9 mouse cellular contexts compared by ENCODE assay signal in the genomic region with DNA sequence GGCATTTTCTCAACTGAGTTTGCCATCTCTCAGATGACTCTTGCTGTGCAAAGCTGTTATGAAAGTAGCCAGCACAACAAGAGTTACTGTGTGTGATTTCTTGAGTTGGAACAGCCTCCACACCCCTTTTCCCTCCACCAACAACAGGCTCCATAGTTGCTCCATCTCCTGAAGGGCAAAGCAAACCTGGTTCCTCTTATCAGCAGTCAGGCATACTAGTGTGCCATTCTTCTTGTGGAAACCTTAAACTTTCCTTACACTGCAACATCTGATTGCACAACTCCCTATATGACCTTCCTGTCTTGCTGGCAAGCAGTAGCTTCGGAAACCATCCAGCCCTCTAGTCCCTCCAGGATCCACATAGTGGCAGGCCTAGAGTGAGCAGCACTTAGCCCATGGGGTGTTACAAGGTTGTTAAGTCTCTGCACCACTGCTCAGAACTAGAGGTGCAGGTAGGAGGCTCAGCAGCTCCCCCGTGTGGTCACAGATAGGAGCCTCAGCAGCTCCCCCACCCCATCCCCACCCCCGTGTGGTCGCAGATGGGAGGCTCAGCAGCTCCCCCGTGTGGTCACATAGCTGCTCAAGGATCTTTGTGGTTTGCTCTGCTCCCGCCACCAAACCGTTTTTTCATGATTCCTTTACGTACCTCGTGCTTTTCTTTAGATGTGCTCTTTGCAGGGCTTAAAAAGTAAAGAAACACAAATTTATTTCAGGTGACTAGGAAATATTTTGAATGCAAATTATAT. TPM values are rescaled to one million over a fixed set of nuclear protein-coding genes. Genes with fewer than 3 reads are reported as not detected.
DNase-seq lines count a peak whose midpoint lies in the region; ATAC-seq and TF ChIP-seq lines count a peak whose summit lies in the region.
"Had no signal": no experiment of that assay in that cellular context is flagged by ENCODE, and none has a peak within 500 bp of the region (broad histone marks: within the 10 kb centered on the region; RNA-seq: fewer than 3 reads in every experiment).

No protein-coding gene starts in this region.

- no peak for TF ChIP-seq POLR2A in brain, embryonic 14.5 days (IDR thresholded peaks at IDR 0.05; ENCODE audit: borderline replicate concordance, extremely low read depth, insufficient read depth, insufficient read length, poor library complexity, severe bottlenecking)
- TF ChIP-seq POLR2A in testis, adult 2 months (IDR thresholded peaks at IDR 0.05; ENCODE audit: control insufficient read depth, low read depth, low read length) = no peak

- H3K4me3 ChIP-seq in heart, embryonic 16.5 days (ENCODE audit: low read length) = no peak overlapping the region
- no peak overlapping the region for H3K4me3 ChIP-seq in liver, embryonic 14.5 days (ENCODE audit: insufficient read depth in 1 of 2, low read depth in 2 of 2, low read length in 2 of 2)
- no peak overlapping the region for H3K4me3 ChIP-seq in neural tube, embryonic 13.5 days
- H3K4me3 ChIP-seq in testis, adult 2 months (ENCODE audit: control insufficient read depth, low read depth, low read length) = no peak overlapping the region

- DNase-seq in CD8-positive naive resting alpha-beta T cell, adult 2 months (ENCODE audit: low read depth in 2 of 2, low spot score in 2 of 2) = peak; percentile 78 to 84
- DNase-seq in brain, embryonic 14.5 days (ENCODE audit: low read depth) = peak; percentile 91
- DNase-seq in kidney, postnatal 14 days = peak; percentile 81
- peak in 1 of 3 experiments; percentile 64 for DNase-seq in liver, embryonic 14.5 days (ENCODE audit: low read depth in 3 of 3, low spot score in 3 of 3)

- TF ChIP-seq CTCF in brain, embryonic 14.5 days (IDR thresholded peaks at IDR 0.05; ENCODE audit: borderline replicate concordance, extremely low read depth, insufficient read depth, insufficient read length) = peak; percentile 83
- TF ChIP-seq CTCF in liver, embryonic 14.5 days (IDR thresholded peaks at IDR 0.05; ENCODE audit: low read depth) = peak; percentile 95
- peak; percentile 78 for TF ChIP-seq CTCF in testis, adult 2 months (IDR thresholded peaks at IDR 0.05; ENCODE audit: control insufficient read depth, insufficient read depth, insufficient replicate concordance, low read depth, low read length)

- 12% methylated on average over 9 of the region's 9 CpGs for WGBS in heart, embryonic 16.5 days
- 7% methylated on average over 9 of the region's 9 CpGs for whole genome bisulfite sequencing in liver, embryonic 14.5 days (ENCODE audit: insufficient replicate concordance)
- WGBS in neural tube, embryonic 13.5 days = 13% methylated on average over 9 of the region's 9 CpGs

- H3K4me2 ChIP-seq in heart, embryonic 16.5 days (ENCODE audit: low read depth, low read length) = no peak overlapping the region
- no peak overlapping the region for H3K4me2 ChIP-seq in liver, embryonic 14.5 days (ENCODE audit: low read depth)
- no peak overlapping the region for H3K4me2 ChIP-seq in neural tube, embryonic 13.5 days

- H3K36me3 ChIP-seq in heart, embryonic 16.5 days (ENCODE audit: control insufficient read depth, insufficient read depth) = no peaks in the 10 kb centered on the region
- H3K36me3 ChIP-seq in liver, embryonic 14.5 days (replicated peaks; ENCODE audit: control insufficient read depth, insufficient read depth, low read depth) = no peaks in the 10 kb centered on the region
- no peaks in the 10 kb centered on the region for H3K36me3 ChIP-seq in neural tube, embryonic 13.5 days
- peaks cover 2% of the 10 kb centered on the region; the same call in 1 of the 2 replicates for H3K36me3 ChIP-seq in testis, adult 2 months (ENCODE audit: control insufficient read depth, insufficient read depth, low read length)

- 0 out of 2 replicates have a peak, but pooled peaks have one; percentile 39 for ATAC-seq in erythroid progenitor cell, adult 5-6 weeks (replicated peaks; ENCODE audit: low FRiP score, poor library complexity, severe bottlenecking)
- ATAC-seq in heart, embryonic 16.5 days (replicated peaks; ENCODE audit: extremely low read depth, insufficient read depth, low FRiP score) = peak; percentile 84
- ATAC-seq in liver, embryonic 14.5 days (ENCODE audit: insufficient read depth) = peak; percentile 76
- peak; percentile 92 for ATAC-seq in neural tube, embryonic 13.5 days (ENCODE audit: low read depth)

- no peak for TF ChIP-seq EP300 in liver, embryonic 14.5 days (IDR thresholded peaks at IDR 0.05; ENCODE audit: low read depth)

- H3K27ac ChIP-seq in heart, embryonic 16.5 days (ENCODE audit: low read length) = no peak overlapping the region
- H3K27ac ChIP-seq in liver, embryonic 14.5 days = no peak overlapping the region
- H3K27ac ChIP-seq in neural tube, embryonic 13.5 days (replicated peaks) = no peak overlapping the region
- no peak overlapping the region for H3K27ac ChIP-seq in testis, adult 2 months (ENCODE audit: control insufficient read depth, insufficient read depth, low read depth, low read length)

- no peak overlapping the region for H3K9ac ChIP-seq in heart, embryonic 16.5 days (ENCODE audit: low read length)
- no peak overlapping the region for H3K9ac ChIP-seq in liver, embryonic 14.5 days (replicated peaks)
- no peak overlapping the region for H3K9ac ChIP-seq in neural tube, embryonic 13.5 days

- H3K4me1 ChIP-seq in heart, embryonic 16.5 days (ENCODE audit: control insufficient read depth, insufficient read depth, low read length) = no peaks in the 10 kb centered on the region
- H3K4me1 ChIP-seq in liver, embryonic 14.5 days (replicated peaks; ENCODE audit: control insufficient read depth in 2 of 2, insufficient read depth in 2 of 2, low read length in 1 of 2) = no peaks in the 10 kb centered on the region; a peak in 1 of 4 replicates
- no peaks in the 10 kb centered on the region for H3K4me1 ChIP-seq in neural tube, embryonic 13.5 days (replicated peaks)
- no peaks in the 10 kb centered on the region for H3K4me1 ChIP-seq in testis, adult 2 months (ENCODE audit: control insufficient read depth, insufficient read depth, low read length)

- no peaks in the 10 kb centered on the region for H3K27me3 ChIP-seq in heart, embryonic 16.5 days (ENCODE audit: control insufficient read depth, insufficient read depth, low read length)
- no peaks in the 10 kb centered on the region for H3K27me3 ChIP-seq in liver, embryonic 14.5 days (ENCODE audit: control insufficient read depth, insufficient read depth, low read length)
- H3K27me3 ChIP-seq in neural tube, embryonic 13.5 days = no peaks in the 10 kb centered on the region
- H3K27me3 ChIP-seq in testis, adult 2 months (ENCODE audit: control insufficient read depth, insufficient read depth, low read length) = no peaks in the 10 kb centered on the region

- no peaks in the 10 kb centered on the region for H3K9me3 ChIP-seq in heart, embryonic 16.5 days (replicated peaks; ENCODE audit: control insufficient read depth, low read length)
- no peaks in the 10 kb centered on the region for H3K9me3 ChIP-seq in liver, embryonic 14.5 days (ENCODE audit: control insufficient read depth, low read length)
- H3K9me3 ChIP-seq in neural tube, embryonic 13.5 days = no peaks in the 10 kb centered on the region

RNA-seq across cellular contexts. Expression of gene Gm26661, which starts 25.6 kb away (rescaled TPM):
- not detected in 2 replicates for polyA plus RNA-seq in brain, embryonic 14.5 days (2012; rRNA removed)
- total RNA-seq in erythroid progenitor cell, adult 5-6 weeks (2015; ENCODE audit: low replicate concordance) = not detected in 2 replicates
- total RNA-seq in erythroid progenitor cell, adult 5-6 weeks (2017; ENCODE audit: low replicate concordance) = not detected in 2 replicates
- polyA plus RNA-seq in heart, embryonic 16.5 days (2015; fragmentation: Nextera tagmentation; extraction: Ambion mirVana) = not detected in 2 replicates
- not detected in 2 replicates for polyA plus RNA-seq in liver, embryonic 14.5 days (2012; rRNA removed)
- not detected in 2 replicates for polyA plus RNA-seq in liver, embryonic 14.5 days (2014; fragmentation: Nextera tagmentation; extraction: Ambion mirVana)
- polyA plus RNA-seq in neural tube, embryonic 13.5 days (2015; fragmentation: Nextera tagmentation; extraction: Ambion mirVana) = not detected in 2 replicates
- polyA plus RNA-seq in testis, adult 2 months (2012; rRNA removed) = 126 TPM in 2 replicates
- polyA plus RNA-seq: gonadal fat pad, adult 2 months had no signal

RNA-seq across cellular contexts. Expression of gene Flnb, which starts 52.0 kb away (rescaled TPM):
- polyA plus RNA-seq in brain, embryonic 14.5 days (2012; rRNA removed) = 16.0 and 20.6 TPM in 2 replicates
- total RNA-seq in erythroid progenitor cell, adult 5-6 weeks (2015; ENCODE audit: low replicate concordance) = 1.4 and 1.7 TPM in 2 replicates
- total RNA-seq in erythroid progenitor cell, adult 5-6 weeks (2017; ENCODE audit: low replicate concordance) = 0.64 and 1.2 TPM in 2 replicates
- 9.2 and 14.4 TPM in 2 replicates for polyA plus RNA-seq in heart, embryonic 16.5 days (2015; fragmentation: Nextera tagmentation; extraction: Ambion mirVana)
- 3.2 and 3.7 TPM in 2 replicates for polyA plus RNA-seq in liver, embryonic 14.5 days (2012; rRNA removed)
- 3.2 and 3.6 TPM in 2 replicates for polyA plus RNA-seq in liver, embryonic 14.5 days (2014; fragmentation: Nextera tagmentation; extraction: Ambion mirVana)
- polyA plus RNA-seq in neural tube, embryonic 13.5 days (2015; fragmentation: Nextera tagmentation; extraction: Ambion mirVana) = 8.2 and 10.7 TPM in 2 replicates
- 9.8 and 11.3 TPM in 2 replicates for polyA plus RNA-seq in testis, adult 2 months (2012; rRNA removed)

Comparison
In these comparisons a context has a peak if more than half of its experiments do, and no peak if none do; other contexts are left out.
1. ATAC-seq: peak in every context shown above with its lines; median percentile 92 in neural tube, embryonic 13.5 days; 84 in heart, embryonic 16.5 days; 76 in liver, embryonic 14.5 days; 39 in erythroid progenitor cell, adult 5-6 weeks.
2. RNA of gene Gm26661, which starts 25.6 kb away (polyA plus RNA-seq): 126 TPM in testis, adult 2 months; not detected in neural tube, embryonic 13.5 days, not detected in brain, embryonic 14.5 days, not detected in heart, embryonic 16.5 days and not detected in liver, embryonic 14.5 days; every median in the first group is over 10 times any median in the second.
3. Peak in every context shown above with its lines, with median percentiles within 50 percentile points of each other: CTCF ChIP-seq.